Mouse (Mus musculus): ENCODE measurements around the gene Mpp4. TPM values are rescaled to one million over a fixed set of nuclear protein-coding genes. Genes with fewer than 3 reads are reported as not detected.

The Mpp4 gene
- polyA plus RNA-seq, 1 experiment from 2014 or later = 0.23 TPM

GRCm38 (mm10) chr1:59163918-59164317 is 729 bp upstream of the Mpp4 start:
- H3K36me3 ChIP-seq (ENCODE audit: insufficient read depth, low read length) = peaks cover 7% of the 10 kb centered on the region; the same call in 1 of the 2 replicates
- H3K27me3 ChIP-seq (replicated peaks; ENCODE audit: insufficient read depth, low read length) = no peaks in the 10 kb centered on the region
- TF ChIP-seq EP300 (IDR thresholded peaks at IDR 0.05) (no peak), CTCF (IDR thresholded peaks at IDR 0.05) (no peak)
- ATAC-seq = no peak
- WGBS = 70% methylated on average over 5 of the region's 5 CpGs
- no peak overlapping the region for H3K27ac ChIP-seq (ENCODE audit: low read length)
- H3K4me2 ChIP-seq (replicated peaks; ENCODE audit: low read depth, low read length) = no peak overlapping the region
- no peaks in the 10 kb centered on the region for H3K4me1 ChIP-seq (ENCODE audit: insufficient read depth, low read depth, low read length)
- H3K4me3 ChIP-seq (ENCODE audit: low read depth, low read length) = no peak overlapping the region
- H3K9ac ChIP-seq (replicated peaks; ENCODE audit: low read depth) = no peak overlapping the region
- no peaks in the 10 kb centered on the region for H3K9me3 ChIP-seq (ENCODE audit: low read length)
- no peak for DNase-seq (ENCODE audit: low spot score)

- Histone ChIP-seq H3K4me3 (ENCODE audit: low read depth, low read length) (no peak overlapping the region), H3K27ac (ENCODE audit: low read length) (no peak overlapping the region), H3K9ac (replicated peaks; ENCODE audit: low read depth) (no peak overlapping the region), H3K9me3 (ENCODE audit: low read length) (no peaks in the 10 kb centered on the region), H3K27me3 (replicated peaks; ENCODE audit: insufficient read depth, low read length) (no peaks in the 10 kb centered on the region), H3K4me2 (replicated peaks; ENCODE audit: low read depth, low read length) (no peak overlapping the region), H3K36me3 (ENCODE audit: insufficient read depth, low read length) (peaks cover 7% of the 10 kb centered on the region; the same call in 1 of the 2 replicates), H3K4me1 (ENCODE audit: insufficient read depth, low read depth, low read length) (no peaks in the 10 kb centered on the region)
- TF ChIP-seq EP300 (IDR thresholded peaks at IDR 0.05) = no peak
- no peak for TF ChIP-seq CTCF (IDR thresholded peaks at IDR 0.05)
- WGBS = 73% methylated on average over 8 of the region's 8 CpGs
- no peak for ATAC-seq
- no peak for DNase-seq (ENCODE audit: low spot score)
Observed at GRCm38 (mm10) chr1:59162309-59163024, 722 bp downstream of the Mpp4 start.

GRCm38 (mm10) chr1:59161396-59161795 is 1.8 kb downstream of the Mpp4 start:
- 92% methylated on average over 6 of the region's 6 CpGs for WGBS
- no peak overlapping the region for H3K4me3 ChIP-seq (ENCODE audit: low read depth, low read length)
- H3K27ac ChIP-seq (ENCODE audit: low read length) = no peak overlapping the region
- TF ChIP-seq EP300 (IDR thresholded peaks at IDR 0.05) (no peak), CTCF (IDR thresholded peaks at IDR 0.05) (no peak)
- no peak overlapping the region for H3K4me2 ChIP-seq (replicated peaks; ENCODE audit: low read depth, low read length)
- H3K9ac ChIP-seq (replicated peaks; ENCODE audit: low read depth) = no peak overlapping the region
- H3K9me3 ChIP-seq (ENCODE audit: low read length) = no peaks in the 10 kb centered on the region
- H3K36me3 ChIP-seq (ENCODE audit: insufficient read depth, low read length) = no peaks in the 10 kb centered on the region
- H3K27me3 ChIP-seq (replicated peaks; ENCODE audit: insufficient read depth, low read length) = no peaks in the 10 kb centered on the region
- ATAC-seq = no peak
- DNase-seq (ENCODE audit: low spot score) = no peak
- H3K4me1 ChIP-seq (ENCODE audit: insufficient read depth, low read depth, low read length) = no peaks in the 10 kb centered on the region

GRCm38 (mm10) chr1:59160871-59161270 is 2.3 kb downstream of the Mpp4 start:
- Histone ChIP-seq H3K36me3 (ENCODE audit: insufficient read depth, low read length) (no peaks in the 10 kb centered on the region), H3K4me3 (ENCODE audit: low read depth, low read length) (no peak overlapping the region), H3K4me1 (ENCODE audit: insufficient read depth, low read depth, low read length) (no peaks in the 10 kb centered on the region), H3K27ac (ENCODE audit: low read length) (no peak overlapping the region), H3K9me3 (ENCODE audit: low read length) (no peaks in the 10 kb centered on the region), H3K27me3 (replicated peaks; ENCODE audit: insufficient read depth, low read length) (no peaks in the 10 kb centered on the region), H3K9ac (replicated peaks; ENCODE audit: low read depth) (no peak overlapping the region), H3K4me2 (replicated peaks; ENCODE audit: low read depth, low read length) (no peak overlapping the region)
- ATAC-seq (no peak), DNase-seq (ENCODE audit: low spot score) (no peak)
- TF ChIP-seq CTCF (IDR thresholded peaks at IDR 0.05) = no peak
- no peak for TF ChIP-seq EP300 (IDR thresholded peaks at IDR 0.05)
- 92% methylated on average over 6 of the region's 6 CpGs for WGBS

GRCm38 (mm10) chr1:59159136-59159535 is 4.1 kb downstream of the Mpp4 start:
- no peaks in the 10 kb centered on the region for H3K4me1 ChIP-seq (ENCODE audit: insufficient read depth, low read depth, low read length)
- no peak for ATAC-seq
- H3K4me3 ChIP-seq (ENCODE audit: low read depth, low read length) = no peak overlapping the region
- H3K27ac ChIP-seq (ENCODE audit: low read length) = no peak overlapping the region
- WGBS = 88% methylated on average over 3 of the region's 3 CpGs
- DNase-seq (ENCODE audit: low spot score) = no peak
- H3K4me2 ChIP-seq (replicated peaks; ENCODE audit: low read depth, low read length) = no peak overlapping the region
- no peaks in the 10 kb centered on the region for H3K27me3 ChIP-seq (replicated peaks; ENCODE audit: insufficient read depth, low read length)
- no peaks in the 10 kb centered on the region for H3K36me3 ChIP-seq (ENCODE audit: insufficient read depth, low read length)
- TF ChIP-seq EP300 (IDR thresholded peaks at IDR 0.05) (no peak), CTCF (IDR thresholded peaks at IDR 0.05) (no peak)
- H3K9me3 ChIP-seq (ENCODE audit: low read length) = no peaks in the 10 kb centered on the region
- no peak overlapping the region for H3K9ac ChIP-seq (replicated peaks; ENCODE audit: low read depth)

GRCm38 (mm10) chr1:59158498-59158897 is 4.7 kb downstream of the Mpp4 start:
- no peaks in the 10 kb centered on the region for H3K27me3 ChIP-seq (replicated peaks; ENCODE audit: insufficient read depth, low read length)
- DNase-seq (ENCODE audit: low spot score) (no peak), ATAC-seq (no peak)
- no peak overlapping the region for H3K4me3 ChIP-seq (ENCODE audit: low read depth, low read length)
- H3K27ac ChIP-seq (ENCODE audit: low read length) = no peak overlapping the region
- no peak overlapping the region for H3K9ac ChIP-seq (replicated peaks; ENCODE audit: low read depth)
- H3K4me2 ChIP-seq (replicated peaks; ENCODE audit: low read depth, low read length) = no peak overlapping the region
- WGBS = 65% methylated on average over 7 of the region's 7 CpGs
- TF ChIP-seq CTCF (IDR thresholded peaks at IDR 0.05) (no peak), EP300 (IDR thresholded peaks at IDR 0.05) (no peak)
- H3K36me3 ChIP-seq (ENCODE audit: insufficient read depth, low read length) = no peaks in the 10 kb centered on the region
- no peaks in the 10 kb centered on the region for H3K4me1 ChIP-seq (ENCODE audit: insufficient read depth, low read depth, low read length)
- H3K9me3 ChIP-seq (ENCODE audit: low read length) = no peaks in the 10 kb centered on the region
